24 mouse cellular contexts compared by ENCODE assay signal in the genomic region with DNA sequence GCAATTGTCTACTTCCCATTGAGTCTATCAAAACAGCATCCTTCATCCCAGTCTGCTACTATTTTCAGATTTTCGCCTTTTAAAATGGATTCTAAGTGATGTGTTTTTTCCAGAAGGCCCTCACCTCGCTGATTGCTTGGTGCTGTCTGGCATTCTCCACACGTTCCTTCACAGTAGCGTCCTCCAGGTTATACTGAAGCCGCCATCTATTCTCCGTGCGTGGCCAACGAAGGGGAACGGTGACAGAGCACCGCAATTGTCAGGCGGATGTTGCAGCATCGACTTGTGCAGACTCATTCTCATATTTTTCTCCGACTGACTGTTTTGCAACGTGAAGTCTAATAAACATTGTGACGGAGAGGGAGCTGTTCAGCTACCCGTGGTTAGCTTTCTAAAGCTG.
DNase-seq lines count a peak whose midpoint lies in the region; ATAC-seq and TF ChIP-seq lines count a peak whose summit lies in the region.
"Had no signal": no experiment of that assay in that cellular context is flagged by ENCODE, and none has a peak within 500 bp of the region (broad histone marks: within the 10 kb centered on the region; RNA-seq: fewer than 3 reads in every experiment).

No protein-coding gene starts in this region.

- no peak for ATAC-seq in midbrain, embryonic 14.5 days (ENCODE audit: low FRiP score, low TSS enrichment)
- ATAC-seq in midbrain, embryonic 11.5 days (ENCODE audit: low FRiP score), result no peak
- ATAC-seq in hindbrain, embryonic 14.5 days (ENCODE audit: low FRiP score), result no peak
- no peak for ATAC-seq in midbrain, postnatal 0 days (ENCODE audit: low FRiP score)
- ATAC-seq in forebrain, embryonic 13.5 days, result no peak
- ATAC-seq: forebrain, embryonic 16.5 days; liver, embryonic 12.5 days had no signal

- WGBS in midbrain, embryonic 14.5 days, result 77% methylated on average over 16 of the region's 16 CpGs
- WGBS in midbrain, embryonic 11.5 days, result 86% methylated on average over 16 of the region's 16 CpGs
- 72% methylated on average over 16 of the region's 16 CpGs for WGBS in hindbrain, embryonic 14.5 days
- WGBS in midbrain, postnatal 0 days, result 75% methylated on average over 16 of the region's 16 CpGs
- 85% methylated on average over 16 of the region's 16 CpGs for WGBS in forebrain, embryonic 13.5 days

- no peaks in the 10 kb centered on the region for H3K4me1 ChIP-seq in midbrain, embryonic 14.5 days (ENCODE audit: control insufficient read depth, insufficient read depth, low read length)
- no peaks in the 10 kb centered on the region for H3K4me1 ChIP-seq in midbrain, embryonic 11.5 days (ENCODE audit: control insufficient read depth, insufficient read depth, low read length)
- H3K4me1 ChIP-seq in hindbrain, embryonic 14.5 days (replicated peaks; ENCODE audit: control insufficient read depth, insufficient read depth, low read length), result no peaks in the 10 kb centered on the region
- H3K4me1 ChIP-seq in midbrain, postnatal 0 days (ENCODE audit: insufficient read depth, low read length), result no peaks in the 10 kb centered on the region
- no peaks in the 10 kb centered on the region for H3K4me1 ChIP-seq in forebrain, embryonic 13.5 days
- H3K4me1 ChIP-seq: embryonic facial prominence, embryonic 10.5 days; heart, embryonic 13.5 days; kidney, embryonic 15.5 days; limb, embryonic 13.5 days; liver, embryonic 12.5 days had no signal

- 0 out of 2 replicates have a peak overlapping the region, but pooled peaks have one; percentile 28 for H3K27ac ChIP-seq in midbrain, embryonic 14.5 days (replicated peaks; ENCODE audit: low read depth, low read length)
- H3K27ac ChIP-seq in midbrain, embryonic 11.5 days (ENCODE audit: low read depth, low read length), result no peak overlapping the region
- H3K27ac ChIP-seq in hindbrain, embryonic 14.5 days, result peak overlapping the region; percentile 44
- H3K27ac ChIP-seq in midbrain, postnatal 0 days (ENCODE audit: low read depth, low read length), result peak overlapping the region; percentile 21; the same call in 1 of the 2 replicates
- H3K27ac ChIP-seq in forebrain, embryonic 13.5 days, result no peak overlapping the region
- H3K27ac ChIP-seq: embryonic facial prominence, embryonic 10.5 days; heart, adult 2 months; heart, embryonic 13.5 days; kidney, embryonic 15.5 days; limb, embryonic 13.5 days; liver, embryonic 12.5 days had no signal

- H3K4me2 ChIP-seq in midbrain, embryonic 14.5 days (ENCODE audit: low read length), result peak overlapping the region; percentile 23; the same call in 1 of the 2 replicates
- no peak overlapping the region for H3K4me2 ChIP-seq in midbrain, embryonic 11.5 days
- H3K4me2 ChIP-seq in hindbrain, embryonic 14.5 days (replicated peaks), result no peak overlapping the region
- 0 out of 2 replicates have a peak overlapping the region, but pooled peaks have one; percentile 6 for H3K4me2 ChIP-seq in midbrain, postnatal 0 days (ENCODE audit: low read depth, low read length, poor library complexity, severe bottlenecking)
- H3K4me2 ChIP-seq in forebrain, embryonic 13.5 days, result no peak overlapping the region
- H3K4me2 ChIP-seq: heart, embryonic 13.5 days; kidney, embryonic 15.5 days; limb, embryonic 13.5 days; liver, embryonic 12.5 days had no signal

- H3K9me3 ChIP-seq in midbrain, embryonic 14.5 days (ENCODE audit: control insufficient read depth, low read length), result no peaks in the 10 kb centered on the region
- no peaks in the 10 kb centered on the region for H3K9me3 ChIP-seq in midbrain, embryonic 11.5 days (ENCODE audit: control insufficient read depth, low read length)
- no peaks in the 10 kb centered on the region for H3K9me3 ChIP-seq in hindbrain, embryonic 14.5 days (ENCODE audit: control insufficient read depth, low read length)
- no peaks in the 10 kb centered on the region for H3K9me3 ChIP-seq in midbrain, postnatal 0 days (ENCODE audit: low read length)
- no peaks in the 10 kb centered on the region for H3K9me3 ChIP-seq in forebrain, embryonic 13.5 days (replicated peaks)
- H3K9me3 ChIP-seq: embryonic facial prominence, embryonic 10.5 days; heart, embryonic 13.5 days; kidney, embryonic 15.5 days; limb, embryonic 13.5 days; liver, embryonic 12.5 days had no signal

- H3K4me3 ChIP-seq in midbrain, embryonic 14.5 days (replicated peaks; ENCODE audit: low read depth, low read length), result no peak overlapping the region
- H3K4me3 ChIP-seq in midbrain, embryonic 11.5 days (ENCODE audit: low read depth, low read length), result no peak overlapping the region
- H3K4me3 ChIP-seq in hindbrain, embryonic 14.5 days (replicated peaks; ENCODE audit: low read length), result no peak overlapping the region
- no peak overlapping the region for H3K4me3 ChIP-seq in midbrain, postnatal 0 days (ENCODE audit: low read depth, low read length)
- H3K4me3 ChIP-seq in forebrain, embryonic 13.5 days, result no peak overlapping the region
- H3K4me3 ChIP-seq: embryonic facial prominence, embryonic 10.5 days; heart, adult 2 months; heart, embryonic 13.5 days; kidney, embryonic 15.5 days; limb, embryonic 13.5 days; liver, embryonic 12.5 days had no signal

- DNase-seq in midbrain, embryonic 14.5 days, result peak; percentile 32
- no peak for DNase-seq in midbrain, embryonic 11.5 days (ENCODE audit: low spot score, missing footprints)
- DNase-seq in ES-CJ7 (ENCODE audit: low read depth, low spot score), result peak; percentile 10
- DNase-seq in hindbrain, embryonic 14.5 days (ENCODE audit: low spot score), result no peak
- peak; percentile 21 for DNase-seq in midbrain, postnatal 0 days (ENCODE audit: low spot score)
- no peak for DNase-seq in kidney, postnatal 4 days
- DNase-seq: adrenal gland, postnatal 36 days; cerebellum, adult 11 months; cerebellum, adult 9-11 months; gastrocnemius, postnatal 14 days; heart, adult 2 months; heart, postnatal 14 days; kidney, adult 11 months; kidney, postnatal 36 days; lung, adult 18-20 months; lung, postnatal 14 days; right cerebral cortex, adult 18-20 months had no signal

- H3K36me3 ChIP-seq in midbrain, embryonic 14.5 days (ENCODE audit: control insufficient read depth, insufficient read depth, low read length), result no peaks in the 10 kb centered on the region
- H3K36me3 ChIP-seq in midbrain, embryonic 11.5 days (ENCODE audit: control insufficient read depth, insufficient read depth, low read length), result no peaks in the 10 kb centered on the region
- H3K36me3 ChIP-seq in hindbrain, embryonic 14.5 days (replicated peaks; ENCODE audit: control insufficient read depth, insufficient read depth), result no peaks in the 10 kb centered on the region
- no peaks in the 10 kb centered on the region for H3K36me3 ChIP-seq in midbrain, postnatal 0 days (ENCODE audit: insufficient read depth, low read length)
- no peaks in the 10 kb centered on the region for H3K36me3 ChIP-seq in forebrain, embryonic 13.5 days (ENCODE audit: poor library complexity, severe bottlenecking)
- H3K36me3 ChIP-seq: embryonic facial prominence, embryonic 10.5 days; heart, embryonic 13.5 days; kidney, embryonic 15.5 days; limb, embryonic 13.5 days; liver, embryonic 12.5 days had no signal

- no peak for TF ChIP-seq CTCF in midbrain, postnatal 0 days (IDR thresholded peaks at IDR 0.05)

- no peak overlapping the region for H3K9ac ChIP-seq in midbrain, embryonic 14.5 days (replicated peaks; ENCODE audit: low read length)
- H3K9ac ChIP-seq in midbrain, embryonic 11.5 days (ENCODE audit: low read length), result no peak overlapping the region
- H3K9ac ChIP-seq in hindbrain, embryonic 14.5 days, result 0 out of 2 replicates have a peak overlapping the region, but pooled peaks have one; percentile 8
- H3K9ac ChIP-seq in midbrain, postnatal 0 days (replicated peaks; ENCODE audit: low read length, poor library complexity, severe bottlenecking), result no peak overlapping the region
- H3K9ac ChIP-seq in forebrain, embryonic 13.5 days, result no peak overlapping the region
- H3K9ac ChIP-seq: heart, embryonic 13.5 days; kidney, embryonic 15.5 days; limb, embryonic 13.5 days; liver, embryonic 12.5 days had no signal

- no peaks in the 10 kb centered on the region for H3K27me3 ChIP-seq in midbrain, embryonic 14.5 days (ENCODE audit: control insufficient read depth, insufficient read depth, low read length)
- H3K27me3 ChIP-seq in midbrain, embryonic 11.5 days (ENCODE audit: control insufficient read depth, insufficient read depth, low read length), result no peaks in the 10 kb centered on the region
- H3K27me3 ChIP-seq in hindbrain, embryonic 14.5 days (ENCODE audit: control insufficient read depth, insufficient read depth, low read length), result no peaks in the 10 kb centered on the region
- H3K27me3 ChIP-seq in midbrain, postnatal 0 days (ENCODE audit: insufficient read depth, low read length), result no peaks in the 10 kb centered on the region
- H3K27me3 ChIP-seq in forebrain, embryonic 13.5 days, result no peaks in the 10 kb centered on the region
- H3K27me3 ChIP-seq: heart, embryonic 13.5 days; kidney, embryonic 15.5 days; limb, embryonic 13.5 days; liver, embryonic 12.5 days had no signal

Comparison
In these comparisons a context has a peak if more than half of its experiments do, and no peak if none do; other contexts are left out.
1. DNase-seq: peak in midbrain, embryonic 14.5 days (single experiment), ES-CJ7 (single experiment) and midbrain, postnatal 0 days (single experiment); none in midbrain, embryonic 11.5 days (single experiment), hindbrain, embryonic 14.5 days (single experiment) and kidney, postnatal 4 days (0 of 2).
2. H3K27ac ChIP-seq: peak in midbrain, embryonic 14.5 days (single experiment), hindbrain, embryonic 14.5 days (single experiment) and midbrain, postnatal 0 days (single experiment); none in midbrain, embryonic 11.5 days (single experiment) and forebrain, embryonic 13.5 days (single experiment).
3. H3K4me2 ChIP-seq: peak in midbrain, embryonic 14.5 days (single experiment) and midbrain, postnatal 0 days (single experiment); none in midbrain, embryonic 11.5 days (single experiment), hindbrain, embryonic 14.5 days (single experiment) and forebrain, embryonic 13.5 days (single experiment).